Mouse (Mus musculus) hindbrain, embryonic 16.5 days (tissue): ENCODE measurements around the gene Gm10096. TPM values are rescaled to one million over a fixed set of nuclear protein-coding genes. Genes with fewer than 3 reads are reported as not detected.
"Not testable (repeated sequence)": the region's sequence is repeated elsewhere in the genome, so short reads cannot be mapped to it uniquely, and the experiment has no call there.

Experiments used
- ATAC-seq: fragments of 200-750 bp; cut with Nextera tagmentation; 2 replicates; pipeline ENCODE4 v1.8.0; 2017; ENCODE audit warnings: moderate TSS enrichment, moderate library complexity
- H3K27ac ChIP-seq: fragments of 300-500 bp; sonication (generic); 2 replicates; pipeline ENCODE4 v1.5.1; 2014; ENCODE audit warnings: low read depth, mild to moderate bottlenecking, control low read depth, low read length, moderate library complexity
- H3K27me3 ChIP-seq: fragments of 300-500 bp; sonication (generic); replicated peaks from 2 replicates; pipeline ENCODE4 v1.6.1; 2014; ENCODE audit warnings: low read length; ENCODE audit not compliant: control insufficient read depth, insufficient read depth
- H3K36me3 ChIP-seq: fragments of 300-500 bp; sonication (generic); 2 replicates; pipeline ENCODE4 v1.6.1; 2014; ENCODE audit warnings: mild to moderate bottlenecking, low read length, moderate library complexity, mixed read lengths; ENCODE audit not compliant: control insufficient read depth, insufficient read depth
- H3K4me1 ChIP-seq: fragments of 300-500 bp; sonication (generic); 2 replicates; pipeline ENCODE4 v1.6.1; 2014; ENCODE audit warnings: low read depth, low read length; ENCODE audit not compliant: control insufficient read depth, insufficient read depth
- H3K4me2 ChIP-seq: fragments of 300-500 bp; sonication (generic); 2 replicates; pipeline ENCODE4 v1.6.1; 2014; ENCODE audit warnings: mild to moderate bottlenecking, low read length, control low read depth, moderate library complexity
- H3K4me3 ChIP-seq: fragments of 300-500 bp; sonication (generic); 2 replicates; pipeline ENCODE4 v1.5.1; 2014; ENCODE audit warnings: mild to moderate bottlenecking, low read length, control low read depth, moderate library complexity
- H3K9ac ChIP-seq: fragments of 300-500 bp; sonication (generic); 2 replicates; pipeline ENCODE4 v1.6.1; 2014; ENCODE audit warnings: low read depth, mild to moderate bottlenecking, control low read depth, low read length, moderate library complexity
- H3K9me3 ChIP-seq: fragments of 300-500 bp; sonication (generic); 2 replicates; pipeline ENCODE4 v1.6.1; 2014; ENCODE audit warnings: mild to moderate bottlenecking, low read length, moderate library complexity; ENCODE audit not compliant: control insufficient read depth
- WGBS: fragments of 180-500 bp; shearing (Covaris S2); extraction: QIAGEN DNeasy Blood & Tissue Kit; methylation state at CpG from one replicate; pipeline ENCODE4 v1.1.7; 2014; 5-methylcytosine and 5-hydroxymethylcytosine counted together
- polyA plus RNA-seq: library from polyadenylated mRNA; unstranded; fragments of >200 nt; fragmentation: Nextera tagmentation; extraction: Ambion mirVana; gene quantifications from 2 replicates; pipeline ENCODE4 v1.2.1, GENCODE M21; 2015

Gene Gm10096
- polyA plus RNA-seq = not detected in 2 replicates

GRCm38 (mm10) chrX:28954602-28955001, at the start of gene Gm10096:
Gene Gm10096 (minus strand): TSS chrX:28954702.
- no CpG with 5 or more reads among the region's 5 CpGs for WGBS
- not testable (repeated sequence) for ATAC-seq, H3K36me3 ChIP-seq

More at GRCm38 (mm10) chrX:28954602-28955001, at the start of gene Gm10096:
- not testable (repeated sequence) for H3K9ac ChIP-seq, H3K9me3 ChIP-seq, H3K27me3 ChIP-seq, H3K4me3 ChIP-seq, H3K4me2 ChIP-seq, H3K4me1 ChIP-seq, H3K27ac ChIP-seq
